Mouse (Mus musculus) intestine, postnatal 0 days (tissue): ENCODE data around the gene Hsd17b7. TPM values are rescaled to one million over a fixed set of nuclear protein-coding genes. Genes with fewer than 3 reads are reported as not detected.
"Not testable (repeated sequence)": the region's sequence is repeated elsewhere in the genome, so short reads cannot be mapped to it uniquely, and the experiment has no call there.

Experiments used
- ATAC-seq: fragments of 200-750 bp; cut with Nextera tagmentation; 2 replicates; pipeline ENCODE4 v1.8.0; 2017; ENCODE audit warnings: mild to moderate bottlenecking, moderate TSS enrichment, moderate library complexity
- H3K27ac ChIP-seq: fragments of 300-500 bp; sonication (generic); 2 replicates; pipeline ENCODE4 v1.5.1; 2014; ENCODE audit warnings: mild to moderate bottlenecking, low read depth, low read length, moderate library complexity
- H3K27me3 ChIP-seq: fragments of 300-500 bp; sonication (generic); replicated peaks from 2 replicates; pipeline ENCODE4 v1.6.1; 2014; ENCODE audit warnings: low read length, mixed read lengths; ENCODE audit not compliant: control insufficient read depth, insufficient read depth
- H3K36me3 ChIP-seq: fragments of 300-500 bp; sonication (generic); 2 replicates; pipeline ENCODE4 v1.6.1; 2014; ENCODE audit warnings: mild to moderate bottlenecking, moderate library complexity; ENCODE audit not compliant: control insufficient read depth, insufficient read depth
- H3K4me1 ChIP-seq: fragments of 300-500 bp; sonication (generic); replicated peaks from 2 replicates; pipeline ENCODE4 v1.6.1; 2014; ENCODE audit warnings: antibody characterized with exemption, low read length, mixed read lengths; ENCODE audit not compliant: control insufficient read depth, insufficient read depth
- H3K4me2 ChIP-seq: fragments of 300-500 bp; sonication (generic); replicated peaks from 2 replicates; pipeline ENCODE4 v1.6.1; 2014; ENCODE audit warnings: low read depth, mild to moderate bottlenecking, moderate library complexity
- H3K4me3 ChIP-seq: fragments of 300-500 bp; sonication (generic); 2 replicates; pipeline ENCODE4 v1.5.1; 2014; ENCODE audit warnings: low read depth, low read length
- H3K9ac ChIP-seq: fragments of 300-500 bp; sonication (generic); 2 replicates; pipeline ENCODE4 v1.6.1; 2014; ENCODE audit warnings: mild to moderate bottlenecking, low read depth, low read length
- H3K9me3 ChIP-seq: fragments of 300-500 bp; sonication (generic); 2 replicates; pipeline ENCODE4 v1.6.1; 2016; ENCODE audit warnings: mixed run types; ENCODE audit not compliant: control insufficient read depth
- CTCF ChIP-seq: sonication (generic); IDR thresholded peaks from 2 replicates; pipeline ENCODE4 v1.5.1; 2016; ENCODE audit warnings: low read depth, mild to moderate bottlenecking, control low read depth, antibody characterized with exemption, moderate library complexity
- WGBS: fragments of 180-500 bp; shearing (Covaris S2); extraction: QIAGEN DNeasy Blood & Tissue Kit; methylation state at CpG from one replicate; pipeline ENCODE4 v1.1.7; 2014; 5-methylcytosine and 5-hydroxymethylcytosine counted together
- polyA plus RNA-seq: library from polyadenylated mRNA; unstranded; fragments of >200 nt; fragmentation: Nextera tagmentation; extraction: Ambion mirVana; gene quantifications from 2 replicates; pipeline ENCODE4 v1.2.1, GENCODE M21; 2015

Hsd17b7 gene
- polyA plus RNA-seq, 1 experiment from 2014 or later, result 18.5 TPM

GRCm38 (mm10) chr1:170005297-170005696 is 36.3 kb upstream of the Hsd17b7 start:
- no peak overlapping the region for H3K4me3 ChIP-seq

GRCm38 (mm10) chr1:169993901-169994300 is 24.9 kb upstream of the Hsd17b7 start:
- H3K27ac ChIP-seq, H3K27me3 ChIP-seq, H3K4me3 ChIP-seq, H3K9ac ChIP-seq, H3K4me2 ChIP-seq, H3K4me1 ChIP-seq, H3K36me3 ChIP-seq, ATAC-seq, H3K9me3 ChIP-seq: not testable (repeated sequence)
- WGBS, result 90% methylated on average over 6 of the region's 6 CpGs

More at GRCm38 (mm10) chr1:170005297-170005696, 36.3 kb upstream of the Hsd17b7 start:
- Histone ChIP-seq H3K4me2 (no peak overlapping the region), H3K9me3 (no peaks in the 10 kb centered on the region), H3K9ac (no peak overlapping the region), H3K4me1 (no peaks in the 10 kb centered on the region), H3K27me3 (no peaks in the 10 kb centered on the region), H3K27ac (no peak overlapping the region), H3K36me3 (no peaks in the 10 kb centered on the region)
- 77% methylated on average over 3 of the region's 3 CpGs for WGBS
- ATAC-seq, result no peak
- TF ChIP-seq CTCF, result no peak

- Histone ChIP-seq H3K4me1 (no peaks in the 10 kb centered on the region), H3K4me2 (no peak overlapping the region), H3K9ac (no peak overlapping the region), H3K36me3 (no peaks in the 10 kb centered on the region), H3K9me3 (no peaks in the 10 kb centered on the region), H3K4me3 (no peak overlapping the region), H3K27me3 (no peaks in the 10 kb centered on the region), H3K27ac (no peak overlapping the region)
- no peak for ATAC-seq
- TF ChIP-seq CTCF, result no peak
- 59% methylated on average over 1 of the region's 1 CpGs for WGBS
Observed at GRCm38 (mm10) chr1:169986166-169986565, 17.1 kb upstream of the Hsd17b7 start.

- H3K27me3 ChIP-seq, result no peaks in the 10 kb centered on the region
- H3K27ac ChIP-seq, result no peak overlapping the region
- no peaks in the 10 kb centered on the region for H3K4me1 ChIP-seq
- no peak overlapping the region for H3K4me2 ChIP-seq
- no peaks in the 10 kb centered on the region for H3K9me3 ChIP-seq
- no peak overlapping the region for H3K9ac ChIP-seq
- 90% methylated on average over 4 of the region's 4 CpGs for WGBS
- TF ChIP-seq CTCF, result no peak
- no peak overlapping the region for H3K4me3 ChIP-seq
- no peak for ATAC-seq
- H3K36me3 ChIP-seq, result no peaks in the 10 kb centered on the region
Observed at GRCm38 (mm10) chr1:169977621-169978020, 8.6 kb upstream of the Hsd17b7 start.

GRCm38 (mm10) chr1:169971998-169972397 is 3.0 kb upstream of the Hsd17b7 start:
- Histone ChIP-seq H3K4me2 (no peak overlapping the region), H3K27me3 (no peaks in the 10 kb centered on the region), H3K4me1 (no peaks in the 10 kb centered on the region), H3K36me3 (no peaks in the 10 kb centered on the region), H3K27ac (no peak overlapping the region), H3K9ac (no peak overlapping the region), H3K9me3 (no peaks in the 10 kb centered on the region), H3K4me3 (no peak overlapping the region)
- WGBS, result 75% methylated on average over 2 of the region's 2 CpGs
- ATAC-seq, result no peak
- TF ChIP-seq CTCF, result no peak

- H3K4me3 ChIP-seq, result no peak overlapping the region
- 67% methylated on average over 4 of the region's 4 CpGs for WGBS
- no peak overlapping the region for H3K4me2 ChIP-seq
- H3K9ac ChIP-seq, result no peak overlapping the region
- no peak for ATAC-seq
- TF ChIP-seq CTCF, result no peak
- peaks cover 7% of the 10 kb centered on the region; the same call in 1 of the 2 replicates for H3K36me3 ChIP-seq
- no peaks in the 10 kb centered on the region for H3K4me1 ChIP-seq
- no peaks in the 10 kb centered on the region for H3K9me3 ChIP-seq
- H3K27ac ChIP-seq, result no peak overlapping the region
- H3K27me3 ChIP-seq, result no peaks in the 10 kb centered on the region
Observed at GRCm38 (mm10) chr1:169970936-169971335, 1.9 kb upstream of the Hsd17b7 start.

- Histone ChIP-seq H3K36me3 (peaks cover 21% of the 10 kb centered on the region), H3K4me2 (peak overlapping the region; percentile 83), H3K4me1 (no peaks in the 10 kb centered on the region), H3K27ac (no peak overlapping the region; the same call in 1 of the 2 replicates), H3K9me3 (no peaks in the 10 kb centered on the region), H3K9ac (peak overlapping the region; percentile 54), H3K27me3 (no peaks in the 10 kb centered on the region), H3K4me3 (peak overlapping the region; percentile 66)
- WGBS, result 0% methylated on average over 9 of the region's 9 CpGs
- TF ChIP-seq CTCF, result no peak
- ATAC-seq, result peak; percentile 27
Observed at GRCm38 (mm10) chr1:169969516-169969886, 460 bp upstream of the Hsd17b7 start.
